Mouse (Mus musculus) layer of hippocampus, postnatal 14 days (tissue): ENCODE results near the gene Gm20219. TPM values are rescaled to one million over a fixed set of nuclear protein-coding genes. Genes with fewer than 3 reads are reported as not detected.
A peak's percentile ranks its signal among the peaks of the same experiment; 100 is the strongest.

Source experiments
- DNase-seq, 2 experiments: peaks; one replicate each; pipeline ENCODE4 v3.0.0; 2021 to 2022; ENCODE audit warnings: low spot score in 2 of 2, mixed read lengths in 1 of 2
- total RNA-seq, 2 experiments: library from RNA; stranded (reverse); gene quantifications; 2 replicates each; pipeline ENCODE4 v1.2.3; 2021

The Gm20219 gene
- total RNA-seq, 2 experiments from 2014 or later = 1.9 to 2.1 TPM

- DNase-seq = peak; percentile 66 to 71
Measured at GRCm38 (mm10) chr17:56558448-56558847, 4.3 kb upstream of the Gm20219 start.

DNA sequence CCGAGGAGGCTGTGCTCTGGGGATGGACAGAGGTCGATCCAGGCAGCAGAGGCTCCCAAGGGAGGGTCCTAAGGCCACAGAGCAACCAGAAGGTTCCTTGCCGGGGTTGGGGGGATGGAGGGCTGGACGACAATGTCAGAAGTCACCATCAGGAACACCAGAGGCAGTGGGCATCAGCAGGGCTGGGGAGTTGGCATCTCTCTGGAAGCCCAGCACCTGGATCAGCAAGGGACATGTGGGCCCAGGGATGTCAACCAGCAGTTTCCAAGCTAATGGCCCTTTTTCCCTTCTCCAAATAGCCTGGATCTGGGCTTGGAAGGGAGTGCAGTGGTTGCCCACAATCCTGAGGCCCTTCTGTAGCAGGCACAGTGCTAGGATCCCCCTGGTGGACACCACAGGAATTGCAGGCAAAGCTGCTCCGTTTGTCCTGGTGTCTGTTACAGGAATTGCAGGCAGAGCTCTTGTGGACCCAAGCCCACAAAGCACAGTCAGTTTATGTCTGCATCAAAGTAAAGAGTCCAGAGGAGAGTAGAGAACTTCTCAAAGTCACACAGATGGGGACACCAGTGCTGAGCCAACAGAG lies 1.3 kb downstream of the Gm20219 start:
- peak; percentile 86 to 88 for DNase-seq

GRCm38 (mm10) chr17:56551841-56552581 lies 2.2 kb downstream of the Gm20219 start:
- DNase-seq = peak in 1 of 2 experiments; percentile 67

DNA sequence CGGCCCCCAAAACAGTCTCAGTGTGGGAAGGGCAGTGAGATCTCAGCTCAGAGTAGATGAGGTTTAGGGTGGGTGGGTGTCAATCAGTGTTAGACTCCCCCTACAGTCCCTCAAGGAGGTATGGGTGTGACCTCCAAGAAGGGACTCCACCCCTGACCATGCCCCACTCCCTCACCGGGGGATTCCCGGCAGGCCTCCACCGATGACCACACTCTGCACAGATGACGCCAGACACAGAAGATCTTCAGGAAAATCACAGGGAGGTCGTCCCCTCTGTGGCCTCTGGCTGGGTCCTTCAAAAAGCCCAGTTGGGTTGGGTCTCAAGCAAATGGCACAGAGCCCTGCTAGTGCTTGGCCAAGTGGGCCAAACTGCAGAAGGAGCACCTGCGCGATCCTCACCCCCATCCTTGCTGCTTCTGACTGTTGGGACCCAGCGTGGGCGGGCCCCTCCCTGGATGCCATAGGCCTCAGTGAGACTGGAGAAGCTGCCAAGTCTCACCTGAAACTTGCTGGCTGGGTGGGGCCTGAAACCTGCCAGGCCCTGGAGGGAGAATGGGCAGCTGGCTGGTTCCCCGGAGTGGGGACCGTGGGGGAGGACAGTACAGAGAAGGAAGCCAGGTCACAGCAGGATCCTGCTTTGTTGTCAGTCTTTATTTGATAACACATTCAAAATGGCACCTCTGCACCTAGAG lies 3.3 kb downstream of the Gm20219 start:
- DNase-seq = no peak

DNA sequence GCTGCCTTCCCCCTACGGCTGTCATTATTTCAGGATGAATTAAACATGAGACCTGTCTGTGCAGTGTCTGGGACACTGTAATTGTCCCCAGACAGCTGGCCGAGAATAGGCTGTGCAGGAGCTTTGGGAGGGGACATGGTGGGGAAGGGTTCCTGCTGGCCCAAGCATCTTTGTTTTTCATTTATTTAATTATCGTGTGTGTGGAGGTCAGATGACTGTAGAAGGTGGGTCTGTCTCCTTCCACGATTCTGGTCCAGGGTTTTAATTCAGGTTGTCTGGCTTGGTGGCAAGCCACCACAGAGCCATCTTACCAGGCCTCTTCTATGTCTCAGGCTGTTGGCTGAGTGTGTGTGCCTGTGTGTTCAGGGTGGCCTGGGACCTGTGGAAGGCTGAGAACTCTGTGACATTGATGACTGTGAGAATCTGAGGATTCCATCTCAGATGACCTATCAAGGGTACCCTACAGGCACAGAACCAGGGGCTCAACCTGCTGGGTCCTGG lies 5.5 kb downstream of the Gm20219 start:
- peak in 1 of 2 experiments; percentile 1 for DNase-seq

DNA sequence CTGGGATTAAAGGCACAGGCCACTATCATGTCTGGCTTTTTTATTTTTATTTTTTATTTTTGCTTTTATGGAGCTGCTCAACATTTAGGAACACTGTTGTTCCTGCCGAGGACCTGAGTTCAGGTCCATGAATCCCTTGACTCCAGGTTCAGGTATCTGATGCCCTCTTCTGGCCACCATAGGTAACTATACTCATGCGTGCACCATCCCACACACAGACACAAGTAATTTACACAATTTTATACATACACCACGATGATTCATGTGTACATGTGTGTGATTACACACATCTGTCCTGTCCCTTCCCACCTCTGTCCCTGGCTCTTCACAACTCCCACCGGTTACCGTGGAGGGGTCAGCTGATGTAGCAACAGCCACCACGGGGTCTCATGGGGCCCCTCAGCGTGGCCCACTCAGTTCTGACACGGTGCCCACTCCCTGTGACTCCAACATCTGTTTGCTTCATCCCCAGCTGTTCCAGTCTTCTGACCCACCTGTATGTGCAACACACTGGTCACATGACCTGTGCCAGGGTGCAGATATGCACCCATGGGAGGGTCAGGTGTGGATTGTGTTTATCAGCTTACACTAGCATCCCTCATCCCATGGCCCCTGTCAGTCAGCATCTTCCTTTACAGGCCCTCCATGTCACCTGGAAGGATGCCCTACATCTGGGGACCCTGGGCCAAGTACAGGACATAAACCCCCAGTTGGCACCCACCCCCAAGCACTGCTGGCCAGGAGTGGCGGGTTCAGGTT lies 6.2 kb downstream of the Gm20219 start:
- DNase-seq = peak in 1 of 2 experiments; percentile 4

DNA sequence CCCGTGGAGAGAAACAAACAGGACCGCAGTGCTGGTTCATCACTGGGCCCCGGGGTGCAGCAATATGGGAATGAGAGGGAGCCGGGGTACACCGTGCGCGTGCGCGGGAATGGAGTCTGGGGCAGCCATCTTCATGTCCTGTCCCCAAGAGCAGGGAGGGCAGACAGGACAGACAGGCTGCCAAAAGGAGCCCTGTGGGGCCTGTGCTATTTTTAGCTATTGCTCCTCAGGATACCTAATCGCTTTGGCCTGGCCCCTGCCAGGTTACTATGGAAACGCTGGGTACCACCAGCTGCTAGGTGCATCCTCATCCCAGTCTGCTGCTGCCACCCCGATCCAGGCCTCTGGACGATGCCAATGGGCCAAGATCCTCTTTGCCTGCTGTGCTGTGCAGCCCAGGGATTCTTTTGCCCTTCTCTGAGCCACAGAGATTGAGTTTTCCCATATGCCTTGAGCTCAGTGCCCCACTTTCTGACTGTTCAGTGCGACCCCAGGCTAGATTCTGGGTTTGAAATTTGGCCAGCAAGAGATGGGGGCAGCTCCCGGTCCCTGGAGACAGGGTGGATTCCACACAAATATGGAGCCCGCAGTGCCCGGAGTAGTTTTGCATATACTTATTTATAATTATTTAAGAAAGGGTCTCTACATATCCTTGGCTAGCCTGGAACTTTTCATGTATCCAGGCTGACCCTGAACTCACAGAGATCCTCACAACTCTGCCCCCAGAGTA lies 6.9 kb downstream of the Gm20219 start:
- peak in 1 of 2 experiments; percentile 26 for DNase-seq

DNA sequence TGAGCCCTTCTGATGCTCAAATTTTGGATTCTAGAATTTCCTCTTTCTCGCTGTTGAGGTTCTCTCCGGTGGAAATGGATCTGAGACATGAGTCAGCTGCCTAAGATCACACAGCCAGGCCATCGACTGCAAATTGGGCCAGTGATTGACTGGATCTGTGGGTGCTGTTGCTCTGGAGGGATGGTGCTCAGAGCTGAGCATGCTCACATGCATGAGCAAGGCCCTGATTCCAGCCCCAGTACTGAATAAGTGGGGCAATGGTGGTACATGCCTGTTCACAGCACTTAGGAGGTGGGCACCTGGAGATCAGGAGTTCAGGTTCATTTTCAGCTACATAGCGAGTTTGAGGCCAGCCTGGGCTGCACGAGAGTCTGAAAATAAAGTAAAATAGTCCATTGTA lies 7.6 kb downstream of the Gm20219 start:
- peak in 1 of 2 experiments; percentile 2 for DNase-seq

GRCm38 (mm10) chr17:56545945-56546344 lies 8.2 kb downstream of the Gm20219 start:
- DNase-seq = peak in 1 of 2 experiments; percentile 3

- peak in 1 of 2 experiments; percentile 1 for DNase-seq
Measured at GRCm38 (mm10) chr17:56544699-56545387, 9.3 kb downstream of the Gm20219 start.

DNA sequence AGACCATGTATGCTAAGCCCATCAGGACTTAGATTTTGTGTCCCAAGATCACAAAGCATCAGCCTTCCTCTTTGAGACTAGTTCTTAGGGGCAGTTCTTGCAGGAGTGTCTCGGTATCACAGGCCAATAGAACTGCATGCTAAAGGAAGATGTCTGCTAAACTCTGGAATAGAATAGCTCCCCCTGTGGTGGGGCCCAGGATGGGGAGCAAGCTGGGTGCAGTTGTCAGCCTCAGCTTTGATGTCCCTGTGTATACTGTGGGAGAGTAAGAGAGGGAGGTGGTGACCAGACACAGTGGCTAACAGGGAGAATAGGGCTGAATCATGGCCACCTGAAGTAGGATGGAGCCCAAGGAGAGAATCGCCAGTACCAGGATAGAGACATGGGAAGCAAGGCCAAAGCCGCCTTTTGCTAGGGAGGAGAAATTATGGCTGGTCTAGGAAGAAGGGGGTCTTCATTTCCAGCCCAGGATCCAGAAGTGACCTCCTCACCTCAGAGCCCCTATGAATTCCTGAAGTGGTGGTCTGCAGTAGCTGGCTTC lies 10.4 kb downstream of the Gm20219 start:
- DNase-seq = no peak

DNA sequence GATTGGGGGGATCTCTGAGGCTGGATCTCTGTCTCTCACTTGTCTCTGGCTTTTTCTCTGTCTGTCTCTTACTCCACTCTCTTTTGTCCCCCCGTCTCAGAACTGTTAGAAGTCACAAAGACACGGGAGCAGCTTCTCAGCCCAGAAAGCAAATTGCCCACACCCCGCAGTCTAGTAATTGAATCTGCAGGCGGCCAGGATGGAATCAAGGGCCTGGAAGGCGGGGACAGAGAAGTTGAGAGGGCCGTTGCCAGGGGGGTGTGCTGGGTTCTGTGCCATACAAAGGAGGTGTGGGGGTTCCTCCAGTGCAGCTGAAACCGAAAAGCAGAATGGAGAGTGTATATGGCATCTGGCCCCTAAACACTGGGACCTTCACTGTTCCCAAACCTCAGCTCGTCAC lies 11.5 kb downstream of the Gm20219 start:
- DNase-seq = no peak

- DNase-seq = no peak
Measured at GRCm38 (mm10) chr17:56540562-56540975, 13.6 kb downstream of the Gm20219 start.

GRCm38 (mm10) chr17:56537912-56538311 lies 16.3 kb downstream of the Gm20219 start:
- DNase-seq = peak in 1 of 2 experiments; percentile 64

DNA sequence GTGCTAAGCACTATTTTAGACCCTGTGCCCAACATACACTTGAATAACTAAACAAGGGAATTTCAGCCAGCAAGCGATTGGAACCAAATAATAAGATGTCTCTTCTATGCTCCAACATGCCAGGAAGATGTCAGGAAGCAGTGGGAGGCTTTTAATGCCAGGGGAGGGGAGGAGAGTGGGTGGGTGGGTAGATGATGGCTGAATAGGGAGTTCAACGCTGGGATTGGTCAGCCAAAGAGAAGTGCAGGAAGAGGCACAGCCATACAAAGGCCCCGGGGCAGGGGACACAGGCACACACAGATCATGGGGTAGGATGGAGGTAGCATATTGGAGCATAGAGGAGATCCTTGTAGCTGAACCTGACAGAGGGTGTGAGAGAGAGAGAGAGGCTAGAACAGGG lies 17.3 kb downstream of the Gm20219 start:
- DNase-seq = no peak

DNA sequence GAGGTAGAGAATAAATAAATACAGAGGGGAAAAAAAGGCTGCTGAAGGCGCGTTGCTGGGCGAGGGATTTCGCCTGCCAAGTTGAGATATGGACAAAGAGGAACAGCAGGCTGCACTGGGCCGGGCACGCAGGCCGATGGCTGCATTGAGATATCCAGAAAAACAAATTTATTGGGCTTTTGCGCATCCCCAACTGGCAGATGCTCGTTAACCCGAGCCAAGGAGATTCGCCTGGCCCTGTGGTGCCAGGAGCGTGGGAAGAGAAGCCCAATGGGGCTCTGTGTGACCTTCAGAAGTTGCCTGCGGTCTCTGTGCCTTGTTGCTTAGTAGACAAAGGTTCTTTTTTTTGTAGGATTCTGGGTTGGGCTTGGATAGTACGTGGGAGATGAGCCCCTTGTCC lies 18.0 kb downstream of the Gm20219 start:
- peak in 1 of 2 experiments; percentile 70 for DNase-seq

GRCm38 (mm10) chr17:56524943-56525342 lies 29.2 kb downstream of the Gm20219 start:
- DNase-seq = no peak

DNA sequence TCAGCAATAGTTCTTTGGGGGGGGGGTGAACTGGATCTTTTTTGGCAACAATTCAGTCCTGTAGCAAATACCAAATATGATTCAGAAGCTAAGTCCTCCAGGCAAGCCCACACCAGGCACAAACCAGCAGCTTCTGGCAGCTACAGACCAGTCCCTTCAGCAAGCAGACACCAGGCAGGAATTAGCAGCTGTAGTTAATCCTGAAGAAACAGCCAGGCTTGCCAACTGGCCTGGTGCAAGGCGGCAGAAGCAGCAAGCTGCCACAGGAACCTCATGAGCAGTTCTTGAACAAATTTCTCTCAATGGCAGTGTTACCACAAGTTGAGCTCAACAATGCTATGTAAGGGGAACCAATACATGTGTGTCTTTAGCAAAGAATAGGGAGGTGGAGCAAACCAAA lies 31.4 kb downstream of the Gm20219 start:
- peak in 1 of 2 experiments; percentile 2 for DNase-seq

- peak in 1 of 2 experiments; percentile 25 for DNase-seq
Measured at GRCm38 (mm10) chr17:56515690-56516410, 38.3 kb downstream of the Gm20219 start.
